Mouse (Mus musculus) neural tube, embryonic 13.5 days (tissue): Measurements from ENCODE around the gene Des. TPM values are rescaled to one million over a fixed set of nuclear protein-coding genes. Genes with fewer than 3 reads are reported as not detected.

Experiments used
- ATAC-seq: fragments of 200-750 bp; cut with Nextera tagmentation; 2 replicates; pipeline ENCODE4 v1.8.0; 2017; ENCODE audit warnings: low read depth, mild to moderate bottlenecking, moderate TSS enrichment, moderate library complexity
- H3K27ac ChIP-seq: fragments of 300-500 bp; sonication (generic); replicated peaks from 2 replicates; pipeline ENCODE4 v1.5.1; 2015; ENCODE audit warnings: moderate library complexity, mild to moderate bottlenecking, inconsistent platforms
- H3K27me3 ChIP-seq: fragments of 300-500 bp; sonication (generic); 2 replicates; pipeline ENCODE4 v1.6.1; 2015; ENCODE audit warnings: mild to moderate bottlenecking, inconsistent platforms
- H3K36me3 ChIP-seq: fragments of 300-500 bp; sonication (generic); 2 replicates; pipeline ENCODE4 v1.6.1; 2015; ENCODE audit warnings: mild to moderate bottlenecking, inconsistent platforms
- H3K4me1 ChIP-seq: fragments of 300-500 bp; sonication (generic); replicated peaks from 2 replicates; pipeline ENCODE4 v1.6.1; 2015; ENCODE audit warnings: inconsistent platforms
- H3K4me2 ChIP-seq: fragments of 300-500 bp; sonication (generic); 2 replicates; pipeline ENCODE4 v1.6.1; 2015; ENCODE audit warnings: inconsistent platforms, mild to moderate bottlenecking, moderate library complexity
- H3K4me3 ChIP-seq: fragments of 300-500 bp; sonication (generic); 2 replicates; pipeline ENCODE4 v1.5.1; 2015; ENCODE audit warnings: mild to moderate bottlenecking, inconsistent platforms
- H3K9ac ChIP-seq: fragments of 300-500 bp; sonication (generic); 2 replicates; pipeline ENCODE4 v1.6.1; 2015; ENCODE audit warnings: moderate library complexity, mild to moderate bottlenecking, inconsistent platforms
- H3K9me3 ChIP-seq: fragments of 300-500 bp; sonication (generic); 2 replicates; pipeline ENCODE4 v1.6.1; 2016; ENCODE audit warnings: inconsistent platforms
- whole genome bisulfite sequencing: fragments of 180-500 bp; shearing (Covaris S2); methylation state at CpG from one replicate; pipeline ENCODE4 v1.1.7; 2015; 5-methylcytosine and 5-hydroxymethylcytosine counted together
- polyA plus RNA-seq: library from polyadenylated mRNA; unstranded; fragments of >200 nt; fragmentation: Nextera tagmentation; extraction: Ambion mirVana; gene quantifications from 2 replicates; pipeline ENCODE4 v1.2.1, GENCODE M21; 2015

Des gene
- polyA plus RNA-seq, 1 experiment from 2014 or later = 3.3 TPM

GRCm38 (mm10) chr1:75336461-75336860, 23.7 kb upstream of the Des start:
- WGBS = 60% methylated on average over 3 of the region's 3 CpGs
- Histone ChIP-seq H3K4me1 (peaks cover 33% of the 10 kb centered on the region), H3K27ac (no peak overlapping the region), H3K4me2 (no peak overlapping the region), H3K9me3 (no peaks in the 10 kb centered on the region), H3K9ac (no peak overlapping the region), H3K36me3 (no peaks in the 10 kb centered on the region), H3K27me3 (no peaks in the 10 kb centered on the region), H3K4me3 (no peak overlapping the region)
- ATAC-seq = no peak

GRCm38 (mm10) chr1:75337097-75337496, 23.0 kb upstream of the Des start:
- Histone ChIP-seq H3K36me3 (no peaks in the 10 kb centered on the region), H3K27me3 (no peaks in the 10 kb centered on the region), H3K9me3 (no peaks in the 10 kb centered on the region), H3K27ac (no peak overlapping the region), H3K4me2 (no peak overlapping the region), H3K4me3 (no peak overlapping the region), H3K4me1 (peaks cover 33% of the 10 kb centered on the region), H3K9ac (no peak overlapping the region)
- no peak for ATAC-seq
- 55% methylated on average over 9 of the region's 9 CpGs for WGBS

- Histone ChIP-seq H3K9me3 (no peaks in the 10 kb centered on the region), H3K4me3 (no peak overlapping the region), H3K27ac (peak overlapping the region; percentile 75), H3K27me3 (no peaks in the 10 kb centered on the region), H3K4me2 (peak overlapping the region; percentile 26; the same call in 1 of the 2 replicates), H3K4me1 (peaks cover 33% of the 10 kb centered on the region), H3K36me3 (no peaks in the 10 kb centered on the region), H3K9ac (peak overlapping the region; percentile 55)
- peak; percentile 48 for ATAC-seq
- WGBS = 6% methylated on average over 11 of the region's 11 CpGs
Observed at GRCm38 (mm10) chr1:75338091-75338694, 21.9 kb upstream of the Des start.

- 15% methylated on average over 9 of the region's 9 CpGs for WGBS
Observed at GRCm38 (mm10) chr1:75339337-75339736, 20.8 kb upstream of the Des start.

GRCm38 (mm10) chr1:75340519-75340918, 19.6 kb upstream of the Des start:
- Histone ChIP-seq H3K9me3 (no peaks in the 10 kb centered on the region), H3K36me3 (no peaks in the 10 kb centered on the region), H3K27me3 (peaks cover 7% of the 10 kb centered on the region), H3K4me3 (no peak overlapping the region), H3K9ac (no peak overlapping the region), H3K27ac (no peak overlapping the region), H3K4me2 (no peak overlapping the region), H3K4me1 (peaks cover 48% of the 10 kb centered on the region)
- no peak for ATAC-seq
- 65% methylated on average over 2 of the region's 2 CpGs for WGBS

More at GRCm38 (mm10) chr1:75339337-75339736, 20.8 kb upstream of the Des start:
- H3K27me3 ChIP-seq = no peaks in the 10 kb centered on the region; the same call in 1 of the 2 replicates
- H3K27ac ChIP-seq = peak overlapping the region; percentile 75
- H3K9ac ChIP-seq = peak overlapping the region; percentile 39; the same call in 1 of the 2 replicates
- 0 out of 2 replicates have a peak, but pooled peaks have one; percentile 19 for ATAC-seq
- no peak overlapping the region for H3K4me3 ChIP-seq
- peaks cover 36% of the 10 kb centered on the region for H3K4me1 ChIP-seq
- H3K4me2 ChIP-seq = no peak overlapping the region
- no peaks in the 10 kb centered on the region for H3K9me3 ChIP-seq
- no peaks in the 10 kb centered on the region for H3K36me3 ChIP-seq

GRCm38 (mm10) chr1:75342874-75343416, 17.2 kb upstream of the Des start:
- H3K27ac ChIP-seq = no peak overlapping the region
- H3K27me3 ChIP-seq = peaks cover 14% of the 10 kb centered on the region
- ATAC-seq = no peak
- H3K9ac ChIP-seq = no peak overlapping the region
- WGBS = 1% methylated on average over 8 of the region's 8 CpGs
- H3K4me1 ChIP-seq = peaks cover 41% of the 10 kb centered on the region
- H3K4me3 ChIP-seq = no peak overlapping the region
- H3K4me2 ChIP-seq = no peak overlapping the region
- no peaks in the 10 kb centered on the region for H3K36me3 ChIP-seq
- H3K9me3 ChIP-seq = no peaks in the 10 kb centered on the region

GRCm38 (mm10) chr1:75344291-75345035, 15.7 kb upstream of the Des start:
- peaks cover 14% of the 10 kb centered on the region for H3K27me3 ChIP-seq
- H3K27ac ChIP-seq = no peak overlapping the region
- peaks cover 26% of the 10 kb centered on the region for H3K4me1 ChIP-seq
- peak overlapping the region; percentile 20; the same call in 1 of the 2 replicates for H3K4me2 ChIP-seq
- peak; percentile 28; the same call in 1 of the 2 replicates for ATAC-seq
- no peaks in the 10 kb centered on the region for H3K9me3 ChIP-seq
- H3K9ac ChIP-seq = no peak overlapping the region
- WGBS = 4% methylated on average over 15 of the region's 15 CpGs
- H3K4me3 ChIP-seq = no peak overlapping the region
- H3K36me3 ChIP-seq = no peaks in the 10 kb centered on the region

- no peak overlapping the region; the same call in 1 of the 2 replicates for H3K9ac ChIP-seq
- 35% methylated on average over 20 of the region's 20 CpGs for WGBS
- H3K36me3 ChIP-seq = no peaks in the 10 kb centered on the region
- no peak for ATAC-seq
- no peak overlapping the region for H3K4me3 ChIP-seq
- H3K4me1 ChIP-seq = peaks cover 20% of the 10 kb centered on the region
- peak overlapping the region; percentile 20; the same call in 1 of the 2 replicates for H3K4me2 ChIP-seq
- no peak overlapping the region for H3K27ac ChIP-seq
- no peaks in the 10 kb centered on the region for H3K9me3 ChIP-seq
- H3K27me3 ChIP-seq = peaks cover 14% of the 10 kb centered on the region
Observed at GRCm38 (mm10) chr1:75345036-75345935, 14.8 kb upstream of the Des start.

- H3K4me2 ChIP-seq = no peak overlapping the region
- 81% methylated on average over 5 of the region's 5 CpGs for WGBS
- H3K4me3 ChIP-seq = no peak overlapping the region
- no peak for ATAC-seq
- peaks cover 14% of the 10 kb centered on the region for H3K27me3 ChIP-seq
- H3K4me1 ChIP-seq = peaks cover 20% of the 10 kb centered on the region
- no peak overlapping the region for H3K27ac ChIP-seq
- no peaks in the 10 kb centered on the region for H3K36me3 ChIP-seq
- H3K9me3 ChIP-seq = no peaks in the 10 kb centered on the region
- H3K9ac ChIP-seq = no peak overlapping the region
Observed at GRCm38 (mm10) chr1:75347279-75347678, 12.8 kb upstream of the Des start.

GRCm38 (mm10) chr1:75349275-75349674, 10.9 kb upstream of the Des start:
- H3K9me3 ChIP-seq = no peaks in the 10 kb centered on the region
- no peaks in the 10 kb centered on the region for H3K36me3 ChIP-seq
- WGBS = 42% methylated on average over 5 of the region's 5 CpGs
- no peak overlapping the region for H3K4me3 ChIP-seq
- H3K27ac ChIP-seq = no peak overlapping the region
- peaks cover 17% of the 10 kb centered on the region for H3K4me1 ChIP-seq
- H3K27me3 ChIP-seq = peaks cover 14% of the 10 kb centered on the region; the same call in 1 of the 2 replicates
- no peak for ATAC-seq
- no peak overlapping the region for H3K9ac ChIP-seq
- H3K4me2 ChIP-seq = no peak overlapping the region

- no peak overlapping the region for H3K4me2 ChIP-seq
- H3K27ac ChIP-seq = no peak overlapping the region
- H3K9ac ChIP-seq = no peak overlapping the region
- peaks cover 11% of the 10 kb centered on the region for H3K4me1 ChIP-seq
- 69% methylated on average over 7 of the region's 7 CpGs for WGBS
- H3K4me3 ChIP-seq = no peak overlapping the region
- H3K27me3 ChIP-seq = peaks cover 48% of the 10 kb centered on the region
- no peaks in the 10 kb centered on the region for H3K9me3 ChIP-seq
- no peaks in the 10 kb centered on the region for H3K36me3 ChIP-seq
- no peak for ATAC-seq
Observed at GRCm38 (mm10) chr1:75357261-75357660, 2.9 kb upstream of the Des start.
